Mouse (Mus musculus): ENCODE results near the gene Ranbp9.

- no peak for TF ChIP-seq GATA1 (IDR thresholded peaks at IDR 0.05; ENCODE audit: borderline replicate concordance, low read length)
- no peak for TF ChIP-seq CTCF (IDR thresholded peaks at IDR 0.05; ENCODE audit: low read depth, low read length)
- no peak for TF ChIP-seq POLR2AphosphoS5 (IDR thresholded peaks at IDR 0.05; ENCODE audit: insufficient replicate concordance, low read depth, low read length)
Observed at GRCm38 (mm10) chr13:43530129-43530831, 49.2 kb upstream of the Ranbp9 start.

Measured in G1E (cell line).